Mouse (Mus musculus) MEL (cell line): ENCODE data around the gene Aass.
"Not testable (repeated sequence)": the region's sequence is repeated elsewhere in the genome, so short reads cannot be mapped to it uniquely, and the experiment has no call there.

Source experiments
- CTCF ChIP-seq, 3 experiments: IDR thresholded peaks in 2 of 3; conservative IDR thresholded peaks in 1 of 3; 2 replicates each; pipeline ENCODE4 v1.5.1; 2011 to 2012; ENCODE audit warnings: low read length in 3 of 3, low read depth in 2 of 3, mild to moderate bottlenecking in 2 of 3, improper control_type of control experiment in 1 of 3, inconsistent platforms in 1 of 3, mixed read lengths in 1 of 3, moderate library complexity in 1 of 3; ENCODE audit not compliant: control insufficient read depth in 1 of 3, insufficient read depth in 1 of 3, poor library complexity in 1 of 3, severe bottlenecking in 1 of 3
- ELF1 ChIP-seq: IDR thresholded peaks from 2 replicates; pipeline ENCODE4 v1.6.1; 2014; ENCODE audit warnings: low read depth, mild to moderate bottlenecking, inconsistent platforms, low read length, improper control_type of control experiment, moderate library complexity
- ZNF384 ChIP-seq: IDR thresholded peaks from 2 replicates; pipeline ENCODE4 v1.6.1; 2012; ENCODE audit warnings: low read depth, mild to moderate bottlenecking, inconsistent platforms, low read length, improper control_type of control experiment

- TF ChIP-seq ELF1; CTCF (IDR thresholded peaks at IDR 0.05 in 2 of 3, conservative IDR thresholded peaks at IDR 0.05 in 1 of 3; ENCODE audit: control insufficient read depth in 1 of 3, insufficient read depth in 1 of 3, low read depth in 2 of 3, low read length in 3 of 3, poor library complexity in 1 of 3, severe bottlenecking in 1 of 3); ZNF384: not testable (repeated sequence)
Observed at GRCm38 (mm10) chr6:23090346-23091055, 42.3 kb downstream of the Aass start.
